Mouse (Mus musculus) yolk sac, embryonic 10.5 days (tissue): ENCODE measurements at regions not wholly inside any gene's neighbourhood (a gene's known extent, or its start where the extent isn't known, plus 50 kb on each side); places are given as distances from the start of the nearest gene placed in this dataset.

Source experiments
- DNase-seq: peaks from one replicate; pipeline ENCODE4 v3.0.0-alpha.2; 2017; ENCODE audit warnings: low spot score

GRCm38 (mm10) chr7:64060051-64060450 is 93.6 kb upstream of the Trpm1 start:
- no peak for DNase-seq

GRCm38 (mm10) chr7:64058282-64058872 is 95.3 kb upstream of the Trpm1 start:
- DNase-seq: peak; percentile 32

GRCm38 (mm10) chr7:64057873-64058272 is 95.8 kb upstream of the Trpm1 start:
- peak; percentile 81 for DNase-seq

- DNase-seq: no peak
Measured at GRCm38 (mm10) chr7:64056498-64056897, 97.1 kb upstream of the Trpm1 start.

DNA sequence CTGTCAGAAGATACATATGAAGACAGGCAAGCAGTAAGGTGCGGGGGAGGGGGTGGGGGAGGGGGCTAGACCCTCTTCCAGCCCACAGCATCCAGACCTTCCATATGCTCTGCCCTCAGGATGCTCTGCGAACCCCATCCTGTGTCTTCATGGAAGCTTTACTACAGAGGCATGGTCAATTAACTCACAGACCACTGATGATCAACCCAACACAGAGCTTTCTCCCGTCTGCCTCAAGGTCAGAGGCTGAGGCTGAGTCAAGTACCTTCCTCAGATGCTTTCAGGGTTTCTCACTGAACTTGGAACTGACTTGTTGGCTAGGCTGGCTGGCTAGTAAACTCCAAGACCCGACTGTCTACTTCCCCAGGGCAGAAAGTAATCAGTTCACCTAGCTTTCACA is 98.6 kb upstream of the Trpm1 start:
- DNase-seq: no peak

DNA sequence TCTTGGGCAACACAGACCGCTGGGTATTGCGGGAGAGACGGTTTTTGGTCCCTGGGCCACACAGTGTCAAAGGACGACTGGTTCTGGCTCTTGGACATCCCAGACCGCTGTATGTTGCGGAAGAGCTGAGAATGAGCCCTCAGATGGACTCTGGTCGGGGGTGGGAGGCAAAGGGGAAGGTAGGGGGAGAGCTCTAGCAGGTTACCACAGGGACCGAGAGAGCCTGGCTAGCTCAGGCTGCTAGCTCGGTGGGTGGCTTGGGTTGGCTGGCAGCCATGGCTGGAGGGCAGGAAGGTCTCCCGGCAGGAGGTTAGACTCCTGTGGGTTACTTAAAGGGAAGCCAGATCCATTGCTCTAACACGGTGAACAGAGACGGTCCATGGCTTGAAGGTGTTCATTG is 99.9 kb upstream of the Trpm1 start:
- DNase-seq: no peak

- DNase-seq: no peak
Measured at GRCm38 (mm10) chr7:64052400-64052799, 101.2 kb upstream of the Trpm1 start.

GRCm38 (mm10) chr7:64050826-64051401 is 102.7 kb upstream of the Trpm1 start:
- no peak for DNase-seq

- DNase-seq: no peak
Measured at GRCm38 (mm10) chr7:64050246-64050645, 103.4 kb upstream of the Trpm1 start.

- DNase-seq: peak; percentile 69
Measured at GRCm38 (mm10) chr7:64049183-64049965, 104.3 kb upstream of the Trpm1 start.

DNA sequence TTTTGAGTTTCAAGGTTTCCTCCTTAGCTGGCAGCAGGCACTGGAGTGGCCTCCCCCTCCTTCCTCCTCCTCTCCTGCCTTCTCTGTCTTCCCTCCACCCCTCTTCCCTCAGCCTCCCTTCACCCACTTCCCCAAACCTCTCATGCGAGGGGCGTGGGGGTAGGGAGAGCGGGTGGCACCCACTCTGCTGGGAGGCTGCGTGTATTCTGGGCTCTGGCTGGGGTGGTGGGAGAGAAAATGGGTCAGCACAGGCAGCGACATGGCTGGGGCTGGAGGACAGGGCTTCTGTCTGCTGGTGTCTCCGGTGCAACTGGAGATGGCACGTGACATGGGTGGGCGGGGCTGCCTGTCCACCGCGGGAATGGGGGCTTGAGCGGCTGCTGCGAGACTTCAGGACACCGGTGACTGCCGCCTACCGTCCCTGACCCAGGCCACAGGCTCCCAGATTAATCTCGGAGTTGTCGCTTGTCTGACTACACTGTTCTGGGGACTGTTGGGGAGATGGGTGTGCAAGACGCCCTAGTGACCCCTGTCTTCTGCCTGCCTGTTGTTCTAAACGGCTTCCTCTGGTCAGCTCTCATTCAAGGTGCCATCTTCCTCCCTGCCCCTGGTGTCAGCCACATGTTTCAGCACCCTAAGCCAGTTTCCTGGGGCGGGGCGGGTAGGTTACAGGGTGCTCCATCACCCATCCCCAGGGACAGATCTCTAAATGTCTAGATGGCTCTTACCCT is 105.0 kb upstream of the Trpm1 start:
- peak; percentile 89 for DNase-seq

DNA sequence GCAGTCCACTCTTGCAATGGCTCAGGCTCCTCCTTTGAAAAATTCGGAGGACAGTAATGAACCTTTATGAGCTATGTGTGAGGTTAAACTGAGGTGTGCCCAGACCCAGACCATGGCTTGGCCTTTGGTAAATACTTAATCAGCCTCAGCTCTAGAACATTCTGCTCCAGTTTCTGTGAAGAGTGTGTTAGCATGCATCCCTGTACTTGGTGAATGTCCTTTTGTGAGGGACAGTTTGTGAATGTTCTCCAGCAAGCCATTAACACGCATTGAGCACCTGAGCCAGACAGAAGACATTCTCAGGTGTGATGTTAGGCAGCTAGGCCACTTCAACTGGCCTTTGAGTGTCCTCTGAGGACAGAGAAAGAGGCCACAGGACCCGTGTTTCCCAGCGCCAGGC is 105.8 kb upstream of the Trpm1 start:
- DNase-seq: no peak

DNA sequence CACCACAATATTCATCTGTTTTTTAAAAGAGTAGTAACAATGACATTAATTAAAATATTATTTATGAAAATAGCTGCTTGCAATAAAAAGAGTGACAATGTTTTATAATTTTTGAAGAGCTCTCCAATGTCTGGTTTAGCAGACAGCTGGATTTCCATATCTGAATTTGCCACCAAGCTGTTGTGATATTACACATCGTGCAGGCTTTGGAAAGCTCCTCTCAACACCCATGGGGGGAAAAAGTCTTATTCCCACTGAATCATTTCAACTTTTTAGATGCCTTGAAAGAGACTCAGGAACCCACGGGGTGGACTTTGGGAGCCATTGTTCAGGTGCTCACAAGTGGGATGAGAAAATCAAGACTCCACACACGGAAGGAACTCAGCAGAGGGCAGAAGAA is 106.6 kb upstream of the Klf13 start:
- DNase-seq: no peak

DNA sequence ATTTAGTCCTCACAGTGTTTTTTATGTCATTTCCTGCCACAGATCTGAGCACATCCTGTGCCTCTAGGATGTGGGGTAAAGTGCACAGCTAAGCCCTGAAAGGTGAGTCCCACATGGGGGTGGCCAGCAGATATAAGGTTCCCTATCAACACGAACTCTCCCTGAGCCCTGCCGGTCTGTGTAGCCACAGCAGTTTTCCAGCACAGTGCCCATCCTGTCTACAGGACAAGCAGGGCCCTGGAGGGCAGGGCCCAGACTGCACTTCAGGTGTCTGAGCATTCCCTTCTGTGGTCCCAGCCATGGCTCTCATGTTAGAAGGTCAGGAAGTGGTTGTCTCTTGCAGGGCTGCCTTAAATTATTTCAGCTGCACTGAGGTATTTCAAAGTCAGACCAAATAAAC is 104.3 kb upstream of the Klf13 start:
- no peak for DNase-seq

DNA sequence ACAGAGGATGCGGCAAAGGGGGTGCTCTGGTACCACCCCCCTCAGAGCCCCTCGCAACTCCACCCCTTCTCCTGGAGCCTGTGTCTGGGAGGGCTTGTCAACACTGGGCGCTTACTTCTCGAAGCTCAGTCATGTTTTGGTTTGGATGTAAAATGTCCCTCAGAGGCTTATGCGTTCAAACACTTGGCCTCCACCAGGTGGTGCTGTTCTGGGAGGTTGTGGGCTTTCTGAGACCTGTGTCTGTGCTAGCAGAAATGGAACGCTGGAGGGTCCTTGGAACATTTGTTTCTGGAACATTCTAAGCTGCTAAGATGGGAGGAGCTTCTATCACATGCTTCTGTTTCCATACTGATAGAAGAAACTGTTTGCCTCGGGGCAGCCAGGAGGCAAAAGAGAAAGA is 102.6 kb upstream of the Klf13 start:
- DNase-seq: no peak

DNA sequence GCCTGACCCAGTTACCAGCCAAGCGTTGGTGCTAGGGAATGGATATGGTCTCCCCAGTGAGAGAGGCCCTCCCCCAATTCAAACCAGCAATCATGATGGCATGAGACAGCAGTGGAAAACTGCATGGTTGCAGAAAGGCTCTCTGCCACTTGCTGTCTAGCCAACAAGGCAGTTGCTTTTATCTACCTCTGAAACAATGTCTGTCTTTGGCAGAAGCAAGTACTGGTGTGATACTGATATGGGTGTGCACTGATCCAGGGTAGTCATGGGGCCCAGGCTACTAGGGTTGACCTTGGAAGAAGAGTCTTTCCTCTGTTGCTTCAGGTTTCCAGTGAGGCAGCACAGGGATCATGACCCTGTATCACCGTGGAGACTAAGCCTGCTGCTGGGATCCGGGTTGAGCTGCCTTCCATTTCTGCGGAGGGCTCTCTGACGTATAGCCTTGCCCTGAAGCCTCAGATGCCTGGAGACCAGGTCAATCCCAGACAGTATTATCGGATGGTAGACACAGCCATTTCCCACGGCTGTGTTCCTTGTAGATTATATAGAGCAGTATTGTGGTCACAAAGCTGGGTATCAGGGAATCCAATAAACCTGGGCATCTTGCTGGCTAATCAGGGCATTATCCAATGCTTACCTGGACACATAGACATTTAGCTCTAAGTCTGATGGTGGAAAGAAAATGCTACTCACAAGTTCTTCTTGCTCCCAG is 101.5 kb upstream of the Klf13 start:
- no peak for DNase-seq

- DNase-seq: no peak
Measured at GRCm38 (mm10) chr7:64037701-64038231, 99.1 kb upstream of the Klf13 start.

DNA sequence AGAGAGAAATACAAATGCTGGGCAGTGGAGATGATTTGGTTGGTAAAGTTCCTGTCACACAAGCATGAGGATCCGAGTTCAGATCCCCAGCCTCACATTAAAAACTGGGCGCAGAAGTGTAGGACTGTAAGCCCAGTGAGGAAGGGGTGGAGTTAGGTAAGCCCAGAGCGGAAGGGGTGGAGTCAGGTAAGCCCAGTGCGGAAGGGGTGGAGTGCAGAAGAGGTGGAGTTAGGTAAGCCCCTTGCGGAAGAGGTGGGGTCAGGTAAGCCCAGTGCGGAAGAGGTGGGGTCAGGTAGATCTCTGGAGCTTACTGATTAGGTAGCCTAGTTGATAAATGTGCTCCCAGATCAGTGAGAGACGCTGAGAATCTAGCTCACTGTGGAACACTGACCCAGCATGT is 97.4 kb upstream of the Klf13 start:
- no peak for DNase-seq

GRCm38 (mm10) chr7:64035025-64035606 is 96.4 kb upstream of the Klf13 start:
- peak; percentile 40 for DNase-seq

DNA sequence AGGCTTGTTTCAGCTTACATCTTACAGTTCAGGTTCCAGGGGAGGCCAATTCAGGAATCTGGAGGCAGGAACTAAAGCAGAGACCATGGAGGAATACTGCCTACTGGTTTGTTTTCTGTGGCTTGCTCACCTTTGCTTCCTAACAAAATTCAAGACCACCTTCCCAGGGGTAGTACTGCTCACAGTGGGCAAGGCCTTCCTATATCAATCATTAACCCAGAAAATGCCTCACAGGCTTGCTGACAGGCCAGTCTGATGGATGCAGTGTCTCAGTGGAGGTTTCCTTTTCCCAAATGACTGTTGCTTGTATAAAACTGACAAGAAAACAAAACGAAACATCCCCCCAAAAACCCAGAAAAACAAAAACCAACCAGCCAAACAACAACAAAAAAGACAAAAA is 95.8 kb upstream of the Klf13 start:
- DNase-seq: peak; percentile 64

- DNase-seq: peak; percentile 66
Measured at GRCm38 (mm10) chr7:64033388-64033787, 94.7 kb upstream of the Klf13 start.
